Mouse (Mus musculus) liver, embryonic 14.5 days (tissue): ENCODE data around the gene Kat5.

ENCODE experiments used
- CTCF ChIP-seq: IDR thresholded peaks from 2 replicates; pipeline ENCODE4 v1.5.1; 2016; ENCODE audit warnings: antibody characterized with exemption, low read depth, control low read depth
- EP300 ChIP-seq: IDR thresholded peaks from 2 replicates; pipeline ENCODE4 v1.6.1; 2016; ENCODE audit warnings: antibody characterized with exemption, low read depth

DNA sequence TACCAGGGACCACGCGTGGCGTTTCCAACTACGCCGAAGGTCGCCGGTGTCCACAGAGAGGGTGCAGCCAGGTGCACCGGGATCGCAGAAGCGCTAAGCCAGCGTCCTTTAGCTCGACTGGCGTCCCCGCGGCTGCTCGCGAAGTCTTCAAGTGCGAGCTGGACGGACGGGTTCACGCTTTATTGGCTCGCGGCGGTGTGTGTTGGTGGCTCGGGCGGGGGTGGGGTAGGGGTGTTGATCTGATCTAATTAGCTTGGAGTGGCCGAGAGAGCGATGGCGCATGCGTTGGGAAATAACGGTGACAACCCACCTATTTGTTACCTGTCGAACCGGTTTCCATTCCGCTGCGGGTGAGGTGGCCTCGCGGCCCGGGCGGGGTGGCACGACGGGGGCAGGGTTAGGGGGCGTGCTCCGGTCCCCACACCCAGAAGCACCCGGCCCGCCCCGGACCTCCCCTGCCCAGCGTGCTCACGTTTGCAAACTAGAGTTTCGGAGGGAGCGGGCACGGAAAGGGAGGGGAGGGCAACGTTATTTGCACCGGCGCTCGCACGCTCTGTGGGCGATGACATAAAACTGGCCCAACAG is 49.5 kb downstream of the Kat5 start, which contains the start of gene Ovol1:
- no peak for TF ChIP-seq CTCF
- no peak for TF ChIP-seq EP300
